Mouse (Mus musculus) 416B (cell line): ENCODE results near the gene Frmpd4.

ENCODE experiments used
- DNase-seq: peaks from one replicate; pipeline ENCODE4 v3.0.0; 2011; ENCODE audit warnings: low read depth

The Frmpd4 gene

DNA sequence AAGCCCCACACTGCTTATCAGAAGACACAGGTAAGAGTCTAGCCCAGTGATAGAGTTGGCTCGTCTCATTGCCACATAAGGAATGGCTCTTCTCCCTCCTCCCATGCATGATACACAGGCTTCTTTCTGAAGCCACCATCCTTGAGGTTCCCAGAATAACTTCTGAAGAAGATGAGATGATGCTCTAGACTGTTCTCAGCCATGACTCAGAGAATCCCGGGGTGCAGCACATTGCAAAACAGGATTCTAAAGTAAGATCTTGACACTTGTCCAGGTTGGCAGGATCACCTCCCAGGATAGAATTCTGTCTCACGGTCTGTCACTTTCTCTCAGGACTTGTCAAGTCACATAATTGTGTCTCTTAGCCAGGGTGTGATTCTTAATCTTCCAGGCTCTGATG is 1024.2 kb downstream of the Frmpd4 start:
- no peak for DNase-seq

- no peak for DNase-seq
Measured at GRCm38 (mm10) chrX:167523151-167523550, 1053.9 kb downstream of the Frmpd4 start.

GRCm38 (mm10) chrX:167522528-167522927 is 1054.5 kb downstream of the Frmpd4 start:
- DNase-seq, result no peak

- DNase-seq, result no peak
Measured at GRCm38 (mm10) chrX:167518440-167518839, 1058.6 kb downstream of the Frmpd4 start.

DNA sequence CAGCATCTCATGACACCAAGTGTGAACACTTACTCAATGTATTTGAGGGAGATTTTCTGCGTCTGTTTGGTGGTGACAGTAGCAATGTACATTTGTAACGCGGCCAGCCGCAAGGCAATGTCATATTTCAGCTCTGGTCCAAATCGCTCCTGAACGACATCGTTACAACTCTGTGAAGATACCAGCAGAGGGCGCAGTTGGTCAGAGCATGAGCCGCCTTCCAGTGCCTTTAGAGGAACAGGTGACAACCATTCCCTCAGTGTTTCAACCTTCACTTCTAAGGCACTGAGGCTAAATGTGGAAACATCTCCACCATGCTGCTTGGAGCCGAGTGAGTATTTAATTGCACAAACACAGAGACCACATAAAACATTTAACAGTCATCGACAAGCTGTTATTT is 1079.3 kb downstream of the Frmpd4 start:
- DNase-seq, result peak; percentile 47

DNA sequence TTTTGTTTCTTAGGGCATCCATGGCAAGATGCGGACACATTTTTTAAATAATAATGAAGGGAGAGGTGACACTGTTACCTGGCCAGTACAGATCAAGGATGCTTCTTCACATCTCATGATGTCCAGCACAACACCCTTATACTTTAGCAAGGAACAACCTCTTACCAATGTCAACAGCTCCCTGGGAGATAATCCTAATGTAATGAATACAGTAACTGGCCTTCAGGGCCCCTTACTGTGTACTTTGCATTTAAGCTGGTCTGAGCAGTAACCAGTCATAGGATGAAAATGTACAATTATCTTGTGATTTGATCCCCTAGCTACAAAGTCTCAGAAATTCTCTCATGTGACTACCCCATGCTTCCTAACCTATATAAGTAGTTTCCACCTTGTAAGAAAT is 1084.8 kb downstream of the Frmpd4 start:
- DNase-seq, result no peak

GRCm38 (mm10) chrX:167491589-167492207 is 1085.3 kb downstream of the Frmpd4 start:
- no peak for DNase-seq

DNA sequence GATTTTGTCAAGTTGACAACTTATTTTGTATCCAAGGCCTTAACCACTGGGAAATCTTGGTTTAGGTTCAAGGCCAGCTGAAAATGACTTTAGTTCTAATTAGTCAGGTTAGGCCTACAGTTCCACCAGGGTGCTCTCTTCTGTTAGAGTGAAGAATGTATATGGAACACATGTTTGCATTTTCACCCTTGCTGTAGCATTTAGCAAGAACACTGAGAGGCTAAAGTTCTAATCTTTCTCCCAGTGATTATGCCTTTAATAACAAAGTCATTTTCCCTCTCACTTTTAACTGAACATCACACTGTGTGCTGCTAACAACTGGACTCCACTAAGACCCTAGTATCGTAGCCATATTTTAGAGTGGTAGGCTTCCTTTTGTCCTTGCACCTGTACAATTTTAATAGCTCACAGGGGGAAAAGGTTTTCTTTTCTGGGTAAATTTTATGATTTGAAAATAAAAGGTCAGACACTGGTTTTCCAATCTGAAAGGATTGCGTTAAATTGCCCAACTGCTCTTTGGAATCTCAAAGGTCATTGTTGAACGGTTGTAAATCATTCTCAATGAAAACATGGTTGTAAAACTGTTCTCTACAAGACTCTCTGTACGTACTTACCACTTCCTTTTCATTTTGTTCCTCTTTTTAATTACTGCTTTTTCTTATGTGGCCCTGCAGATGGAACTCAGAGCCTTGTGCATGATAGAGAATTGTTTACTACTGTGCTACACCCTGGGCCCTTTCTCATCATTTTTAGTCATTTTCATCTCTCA is 1093.4 kb downstream of the Frmpd4 start:
- DNase-seq, result no peak

- no peak for DNase-seq
Measured at GRCm38 (mm10) chrX:167477636-167478035, 1099.4 kb downstream of the Frmpd4 start.

DNA sequence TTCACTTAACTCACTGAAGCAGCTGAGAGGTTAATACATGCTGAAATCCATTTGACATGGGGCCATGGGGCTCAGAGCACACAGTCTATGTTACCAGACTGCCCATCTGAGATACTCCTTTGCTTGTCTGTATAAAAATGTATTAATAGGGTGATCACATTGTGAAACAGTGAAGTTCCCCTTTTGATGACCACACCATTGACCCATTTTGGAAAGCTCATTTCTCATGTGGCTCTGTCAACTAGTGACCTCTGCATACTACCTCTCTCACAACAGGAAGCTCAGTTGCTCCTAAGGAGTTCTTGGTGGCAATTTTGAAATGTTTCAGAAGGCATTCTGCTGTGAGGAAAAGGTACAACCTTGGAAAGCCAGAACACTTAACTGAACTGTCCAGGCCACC is 1142.1 kb downstream of the Frmpd4 start:
- DNase-seq, result peak; percentile 18

DNA sequence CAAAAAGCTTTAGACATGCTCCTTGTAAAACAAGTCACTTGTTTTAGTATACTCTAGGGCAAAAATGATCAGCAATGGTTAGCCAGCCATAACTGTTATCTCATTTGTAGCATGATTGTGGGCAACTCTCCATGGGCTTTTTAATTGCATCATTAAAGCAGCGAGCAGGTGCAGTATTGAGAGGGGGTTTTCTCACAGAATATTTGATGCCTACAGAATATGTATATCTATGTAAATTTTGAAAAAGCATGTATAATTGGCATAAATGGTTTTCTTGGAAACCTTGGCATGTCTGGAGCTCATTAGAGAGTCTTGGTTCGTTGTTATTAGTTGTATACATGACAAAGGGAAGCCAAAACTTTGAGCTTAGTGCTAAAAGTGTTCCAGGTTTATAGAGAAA is 1143.1 kb downstream of the Frmpd4 start:
- DNase-seq, result no peak
